Mouse (Mus musculus) MEL (cell line): Measurements from ENCODE around the gene Psrc1. TPM values are rescaled to one million over a fixed set of nuclear protein-coding genes. Genes with fewer than 3 reads are reported as not detected.

Source experiments
- DNase-seq: peaks from one replicate; pipeline ENCODE4 v3.0.0; 2011; ENCODE audit warnings: low read depth, low spot score
- H3K27ac ChIP-seq: 2 replicates; pipeline ENCODE4 v1.5.1; 2012; ENCODE audit warnings: low read depth, mild to moderate bottlenecking, control low read depth, low read length, moderate library complexity; ENCODE audit not compliant: control insufficient read depth
- H3K27me3 ChIP-seq, 2 experiments: fragments of 150-350 bp in 1 of 2; sonication (generic) in 1 of 2; 2 replicates each; pipeline ENCODE4 v1.6.1; 2012; ENCODE audit warnings: low read length in 2 of 2, mild to moderate bottlenecking in 2 of 2, improper control_type of control experiment in 1 of 2, moderate library complexity in 1 of 2; ENCODE audit not compliant: insufficient read depth in 2 of 2, control insufficient read depth in 1 of 2
- H3K36me3 ChIP-seq, 2 experiments: 2 replicates each; pipeline ENCODE4 v1.6.1; 2012 to 2014; ENCODE audit warnings: low read length in 2 of 2, improper control_type of control experiment in 1 of 2, inconsistent platforms in 1 of 2, mild to moderate bottlenecking in 1 of 2; ENCODE audit not compliant: insufficient read depth in 2 of 2, control insufficient read depth in 1 of 2
- H3K4me1 ChIP-seq, 2 experiments: fragments of 150-350 bp in 1 of 2; sonication (generic) in 1 of 2; 2 replicates each; pipeline ENCODE4 v1.6.1; 2012; ENCODE audit warnings: low read length in 2 of 2, improper control_type of control experiment in 1 of 2, mild to moderate bottlenecking in 1 of 2; ENCODE audit not compliant: insufficient read depth in 2 of 2, control insufficient read depth in 1 of 2
- H3K4me3 ChIP-seq, 2 experiments: fragments of 150-350 bp in 1 of 2; sonication (generic) in 1 of 2; 2 replicates each; pipeline ENCODE4 v1.5.1; 2012; ENCODE audit warnings: low read depth in 2 of 2, low read length in 2 of 2, mild to moderate bottlenecking in 2 of 2, moderate library complexity in 2 of 2, control low read depth in 1 of 2, improper control_type of control experiment in 1 of 2; ENCODE audit not compliant: control insufficient read depth in 1 of 2, insufficient read depth in 1 of 2
- H3K79me2 ChIP-seq: 2 replicates; pipeline ENCODE4 v1.6.1; 2012; ENCODE audit warnings: mild to moderate bottlenecking, low read length, moderate library complexity; ENCODE audit not compliant: control insufficient read depth, poor library complexity, insufficient read depth
- H3K9ac ChIP-seq: 2 replicates; pipeline ENCODE4 v1.6.1; 2012; ENCODE audit warnings: low read depth, mild to moderate bottlenecking, control low read depth, low read length, moderate library complexity; ENCODE audit not compliant: control insufficient read depth, poor library complexity, severe bottlenecking
- H3K9me3 ChIP-seq: fragments of 150-350 bp; sonication (generic); replicated peaks from 2 replicates; pipeline ENCODE4 v1.6.1; 2012; ENCODE audit warnings: mild to moderate bottlenecking, low read length, improper control_type of control experiment, moderate library complexity; ENCODE audit not compliant: insufficient read depth
- BHLHE40 ChIP-seq: IDR thresholded peaks from 2 replicates; pipeline ENCODE4 v1.6.1; 2012; ENCODE audit warnings: low read depth, mild to moderate bottlenecking, inconsistent platforms, low read length, improper control_type of control experiment, borderline replicate concordance
- CHD2 ChIP-seq: IDR thresholded peaks from 2 replicates; pipeline ENCODE4 v1.6.1; 2011; ENCODE audit warnings: low read length, improper control_type of control experiment
- CTCF ChIP-seq, 3 experiments: IDR thresholded peaks in 2 of 3; conservative IDR thresholded peaks in 1 of 3; 2 replicates each; pipeline ENCODE4 v1.5.1; 2011 to 2012; ENCODE audit warnings: low read length in 3 of 3, low read depth in 2 of 3, mild to moderate bottlenecking in 2 of 3, improper control_type of control experiment in 1 of 3, inconsistent platforms in 1 of 3, mixed read lengths in 1 of 3, moderate library complexity in 1 of 3; ENCODE audit not compliant: control insufficient read depth in 1 of 3, insufficient read depth in 1 of 3, poor library complexity in 1 of 3, severe bottlenecking in 1 of 3
- E2F4 ChIP-seq: IDR thresholded peaks from 2 replicates; pipeline ENCODE4 v1.6.1; 2011; ENCODE audit warnings: low read depth, low read length, improper control_type of control experiment, borderline replicate concordance
- ELF1 ChIP-seq: IDR thresholded peaks from 2 replicates; pipeline ENCODE4 v1.6.1; 2014; ENCODE audit warnings: low read depth, mild to moderate bottlenecking, inconsistent platforms, low read length, improper control_type of control experiment, moderate library complexity
- ETS1 ChIP-seq: IDR thresholded peaks from 2 replicates; pipeline ENCODE4 v1.6.1; 2012; ENCODE audit warnings: low read depth, mild to moderate bottlenecking, inconsistent platforms, low read length, improper control_type of control experiment, moderate library complexity
- GABPA ChIP-seq: IDR thresholded peaks from 2 replicates; pipeline ENCODE4 v1.6.1; 2012; ENCODE audit warnings: low read depth, mild to moderate bottlenecking, inconsistent platforms, low read length, improper control_type of control experiment, moderate library complexity
- GATA1 ChIP-seq: IDR thresholded peaks from 2 replicates; pipeline ENCODE4 v1.6.1; 2011; ENCODE audit warnings: low read depth, low read length, improper control_type of control experiment
- HCFC1 ChIP-seq: IDR thresholded peaks from 2 replicates; pipeline ENCODE4 v1.6.1; 2012; ENCODE audit warnings: low read depth, mild to moderate bottlenecking, inconsistent platforms, low read length, improper control_type of control experiment, moderate library complexity
- JUND ChIP-seq: IDR thresholded peaks from 2 replicates; pipeline ENCODE4 v1.6.1; 2011; ENCODE audit warnings: low read depth, mild to moderate bottlenecking, improper control_type of control experiment, low read length
- KAT2A ChIP-seq: conservative IDR thresholded peaks from 2 replicates; pipeline ENCODE4 v1.6.1; 2012; ENCODE audit warnings: low read depth, low read length, improper control_type of control experiment, inconsistent platforms
- MAFK ChIP-seq: IDR thresholded peaks from 2 replicates; pipeline ENCODE4 v1.6.1; 2011; ENCODE audit warnings: low read depth, mild to moderate bottlenecking, low read length, improper control_type of control experiment, borderline replicate concordance
- MAX ChIP-seq: IDR thresholded peaks from 2 replicates; pipeline ENCODE4 v1.6.1; 2011; ENCODE audit warnings: low read length, improper control_type of control experiment
- MAZ ChIP-seq: IDR thresholded peaks from 2 replicates; pipeline ENCODE4 v1.6.1; 2012; ENCODE audit warnings: low read depth, mild to moderate bottlenecking, inconsistent platforms, low read length, improper control_type of control experiment
- MEF2A ChIP-seq: IDR thresholded peaks from 2 replicates; pipeline ENCODE4 v1.6.1; 2014; ENCODE audit warnings: low read depth, mild to moderate bottlenecking, inconsistent platforms, low read length, improper control_type of control experiment; ENCODE audit not compliant: poor library complexity, insufficient replicate concordance, severe bottlenecking; ENCODE audit errors: extremely low read depth
- MXI1 ChIP-seq: IDR thresholded peaks from 2 replicates; pipeline ENCODE4 v1.6.1; 2011; ENCODE audit warnings: mild to moderate bottlenecking, low read depth, low read length, improper control_type of control experiment
- MYC ChIP-seq: IDR thresholded peaks from 2 replicates; pipeline ENCODE4 v1.6.1; 2011; ENCODE audit warnings: low read depth, mild to moderate bottlenecking, low read length, improper control_type of control experiment, moderate library complexity
- NELFE ChIP-seq: IDR thresholded peaks from 2 replicates; pipeline ENCODE4 v1.6.1; 2011; ENCODE audit warnings: low read depth, low read length, improper control_type of control experiment
- POLR2A ChIP-seq, 2 experiments: IDR thresholded peaks; 2 replicates each; pipeline ENCODE4 v1.6.1; 2011 to 2012; ENCODE audit warnings: low read length in 2 of 2, mild to moderate bottlenecking in 2 of 2, control low read depth in 1 of 2, improper control_type of control experiment in 1 of 2, low read depth in 1 of 2, moderate library complexity in 1 of 2; ENCODE audit not compliant: control insufficient read depth in 1 of 2, insufficient read depth in 1 of 2, poor library complexity in 1 of 2
- POLR2AphosphoS2 ChIP-seq: IDR thresholded peaks from 2 replicates; pipeline ENCODE4 v1.6.1; 2011; ENCODE audit warnings: low read length, improper control_type of control experiment
- RCOR1 ChIP-seq: IDR thresholded peaks from 2 replicates; pipeline ENCODE4 v1.6.1; 2012; ENCODE audit warnings: low read depth, mild to moderate bottlenecking, inconsistent platforms, low read length, improper control_type of control experiment
- SIN3A ChIP-seq: IDR thresholded peaks from 2 replicates; pipeline ENCODE4 v1.6.1; 2012; ENCODE audit warnings: low read length, improper control_type of control experiment, inconsistent platforms
- SMC3 ChIP-seq: IDR thresholded peaks from 2 replicates; pipeline ENCODE4 v1.6.1; 2011; ENCODE audit warnings: low read depth, low read length, improper control_type of control experiment
- TAL1 ChIP-seq: IDR thresholded peaks from 2 replicates; pipeline ENCODE4 v1.6.1; 2012; ENCODE audit warnings: mild to moderate bottlenecking, inconsistent platforms, low read length, moderate library complexity, mixed read lengths
- TBP ChIP-seq: IDR thresholded peaks from 2 replicates; pipeline ENCODE4 v1.8.0; 2011; ENCODE audit warnings: low read depth, low read length, improper control_type of control experiment
- TCF12 ChIP-seq: IDR thresholded peaks from 2 replicates; pipeline ENCODE4 v1.6.1; 2014; ENCODE audit warnings: low read depth, mild to moderate bottlenecking, inconsistent platforms, low read length, improper control_type of control experiment, moderate library complexity
- USF1 ChIP-seq: IDR thresholded peaks from 2 replicates; pipeline ENCODE4 v1.6.1; 2014; ENCODE audit warnings: low read depth, mild to moderate bottlenecking, inconsistent platforms, low read length, improper control_type of control experiment, moderate library complexity
- USF2 ChIP-seq, 2 experiments: IDR thresholded peaks; 2 replicates each; pipeline ENCODE4 v1.6.1; 2011 to 2012; ENCODE audit warnings: improper control_type of control experiment in 2 of 2, low read length in 2 of 2, borderline replicate concordance in 1 of 2, inconsistent platforms in 1 of 2, low read depth in 1 of 2, mild to moderate bottlenecking in 1 of 2; ENCODE audit not compliant: insufficient read depth in 1 of 2
- ZC3H11A ChIP-seq: IDR thresholded peaks from 2 replicates; pipeline ENCODE4 v1.6.1; 2012; ENCODE audit warnings: low read depth, mild to moderate bottlenecking, inconsistent platforms, low read length, improper control_type of control experiment
- ZKSCAN1 ChIP-seq: IDR thresholded peaks from 2 replicates; pipeline ENCODE4 v1.6.1; 2012; ENCODE audit warnings: low read depth, mild to moderate bottlenecking, inconsistent platforms, low read length, improper control_type of control experiment, moderate library complexity
- ZMIZ1 ChIP-seq: IDR thresholded peaks from 2 replicates; pipeline ENCODE4 v1.6.1; 2012; ENCODE audit warnings: low read depth, mild to moderate bottlenecking, inconsistent platforms, low read length, improper control_type of control experiment, moderate library complexity
- polyA plus RNA-seq, 2 experiments: library from polyadenylated mRNA; stranded (reverse) in 1 of 2; unstranded in 1 of 2; fragments of >175 nt in 1 of 2; fragments of >200 nt in 1 of 2; gene quantifications; 2 replicates each; pipeline versions ENCODE4 v1.2.1 to v1.2.4; 2012; ENCODE audit warnings: low replicate concordance in 2 of 2, low read depth in 1 of 2; ENCODE audit not compliant: insufficient read length in 2 of 2, insufficient read depth in 1 of 2, missing spikeins in 1 of 2
- total RNA-seq: library from RNA; depleted of rRNA; stranded (reverse); fragments of 300-350 nt; gene quantifications from 2 replicates; pipeline ENCODE4 v1.2.3, GENCODE M21; 2012; rRNA removed

Gene Psrc1
- 12.5 and 14.6 TPM in 2 replicates for total RNA-seq
- polyA plus RNA-seq = 10 to 100 TPM in 1 of 2 experiments, not detected in 1; 37.3 TPM

DNA sequence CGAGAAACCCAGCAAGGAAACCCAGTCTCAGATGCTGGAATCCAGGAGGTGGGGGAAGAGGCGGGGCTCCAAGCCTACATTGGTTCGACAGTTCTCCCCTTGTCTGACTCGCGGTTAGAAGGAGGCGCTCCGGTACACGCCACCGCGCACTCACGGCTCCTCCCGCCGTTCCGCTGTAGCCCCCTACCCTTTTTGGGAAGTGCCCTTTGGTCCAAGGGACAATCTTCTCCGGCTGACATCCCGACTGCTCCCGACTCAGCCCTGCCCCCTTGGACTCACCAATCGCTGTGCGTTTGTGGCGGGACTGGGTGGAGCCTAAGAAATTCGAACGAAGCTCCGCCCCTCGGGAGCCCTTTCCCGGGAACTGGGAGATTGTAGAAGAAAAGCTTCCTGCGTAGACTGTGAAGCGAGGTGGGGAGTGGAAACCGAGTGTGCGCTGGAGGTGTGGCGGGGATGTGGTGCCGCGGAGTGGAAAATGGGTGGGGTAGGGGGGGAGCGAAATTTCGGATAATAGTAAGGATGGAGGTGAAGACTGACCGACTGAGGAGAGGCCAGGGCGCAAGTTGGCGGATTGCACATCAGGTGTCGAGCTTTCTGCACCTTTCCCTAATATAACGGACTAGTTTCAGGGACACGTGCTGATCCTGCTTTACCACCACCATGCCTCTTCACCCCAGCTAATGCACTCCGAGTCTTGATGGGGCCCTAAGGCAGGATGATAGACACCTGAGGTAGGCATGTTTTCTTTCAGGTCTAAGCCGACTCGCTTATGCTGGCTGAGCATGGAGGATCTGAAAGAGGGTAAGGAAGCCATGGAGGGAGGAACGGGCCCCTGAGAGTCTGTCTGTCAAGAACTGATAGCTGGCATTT lies at the start of gene Psrc1:
Psrc1 (plus strand) TSS at position 355 of the 870 bp plus-strand sequence.
- H3K36me3 ChIP-seq = peaks cover 0 to 24% of the 10 kb centered on the region in 2 experiments; a peak in 2 of 4 replicates

DNA sequence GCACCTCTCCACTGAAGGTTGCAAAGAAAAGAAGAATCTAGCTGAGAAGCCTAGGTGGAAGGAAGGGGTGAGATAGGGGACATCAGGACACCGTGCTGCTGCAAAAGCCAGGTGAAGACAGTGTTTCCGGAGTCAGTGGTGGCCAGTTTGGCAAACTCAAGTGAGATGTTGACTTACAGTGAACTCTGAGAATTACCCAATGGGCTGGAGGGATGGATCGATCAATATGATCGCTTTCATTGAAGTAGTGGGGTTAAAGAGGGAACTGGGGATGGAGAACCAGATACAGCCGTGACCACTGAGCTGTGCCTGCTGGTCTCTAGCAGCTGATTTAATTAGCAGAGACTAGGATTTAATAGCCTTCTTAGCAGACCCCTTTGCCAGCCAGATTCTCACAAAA lies 46.8 kb upstream of the Psrc1 start:
- TF ChIP-seq USF2 (IDR thresholded peaks at IDR 0.05; ENCODE audit: borderline replicate concordance in 1 of 2, insufficient read depth in 1 of 2, low read depth in 1 of 2, low read length in 2 of 2) (no peak), MAFK (no peak), CHD2 (no peak), USF1 (no peak), GABPA (no peak), GATA1 (no peak), MYC (no peak), TCF12 (no peak), TBP (no peak), ZC3H11A (no peak), SIN3A (no peak)
- no peak for DNase-seq

More for the DNA sequence above, at the start of gene Psrc1:
- H3K9ac ChIP-seq = peak within 1 kb of the TSS; percentile 76
- H3K27me3 ChIP-seq = no peaks in the 10 kb centered on the region
- TF ChIP-seq ELF1 (no peak), E2F4 (0 out of 2 replicates have a peak, but pooled peaks have one; percentile 37), ZMIZ1 (no peak), RCOR1 (no peak), MXI1 (no peak; the same call in none of the 2 replicates), MAX (peak; percentile 61), SIN3A (peak; percentile 65; the same call in 1 of the 2 replicates), MEF2A (no peak), TCF12 (0 out of 2 replicates have a peak, but pooled peaks have one; percentile 6), ETS1 (no peak), TAL1 (no peak), JUND (no peak), BHLHE40 (no peak), SMC3 (no peak), KAT2A (no peak; the same call in 1 of the 2 replicates), POLR2A (IDR thresholded peaks at IDR 0.05; ENCODE audit: control insufficient read depth in 1 of 2, insufficient read depth in 1 of 2, low read depth in 1 of 2, low read length in 2 of 2, poor library complexity in 1 of 2) (peak; percentile 16 to 62; a peak in 1 of 4 replicates), USF1 (peak; percentile 23; the same call in 1 of the 2 replicates), TBP (peak; percentile 30; the same call in 1 of the 2 replicates), HCFC1 (peak; percentile 37; the same call in 1 of the 2 replicates), POLR2AphosphoS2 (no peak), MYC (0 out of 2 replicates have a peak, but pooled peaks have one; percentile 60), ZKSCAN1 (no peak), NELFE (peak; percentile 37), MAZ (peak; percentile 38; the same call in 1 of the 2 replicates), CTCF (IDR thresholded peaks at IDR 0.05 in 2 of 3, conservative IDR thresholded peaks at IDR 0.05 in 1 of 3; ENCODE audit: control insufficient read depth in 1 of 3, insufficient read depth in 1 of 3, low read depth in 2 of 3, low read length in 3 of 3, poor library complexity in 1 of 3, severe bottlenecking in 1 of 3) (no peak)
- no peaks in the 10 kb centered on the region for H3K9me3 ChIP-seq
- peaks cover 6 to 41% of the 10 kb centered on the region in 2 experiments for H3K4me1 ChIP-seq
- peaks cover 4% of the 10 kb centered on the region; the same call in 1 of the 2 replicates for H3K79me2 ChIP-seq
- H3K4me3 ChIP-seq = peak within 1 kb of the TSS; percentile 91 to 94
- peak within 1 kb of the TSS; percentile 78 for H3K27ac ChIP-seq
- peak; percentile 88 for DNase-seq

More for the DNA sequence above, 46.8 kb upstream of the Psrc1 start:
- H3K4me3 ChIP-seq = no peak overlapping the region
- no peaks in the 10 kb centered on the region for H3K4me1 ChIP-seq
- H3K9me3 ChIP-seq = no peaks in the 10 kb centered on the region
- no peak overlapping the region for H3K27ac ChIP-seq
- no peak overlapping the region for H3K9ac ChIP-seq
- H3K79me2 ChIP-seq = no peaks in the 10 kb centered on the region
- no peaks in the 10 kb centered on the region; a peak in 2 of 4 replicates for H3K36me3 ChIP-seq
- H3K27me3 ChIP-seq = no peaks in the 10 kb centered on the region
